Mouse (Mus musculus): ENCODE data around the gene Abl2.

DNA sequence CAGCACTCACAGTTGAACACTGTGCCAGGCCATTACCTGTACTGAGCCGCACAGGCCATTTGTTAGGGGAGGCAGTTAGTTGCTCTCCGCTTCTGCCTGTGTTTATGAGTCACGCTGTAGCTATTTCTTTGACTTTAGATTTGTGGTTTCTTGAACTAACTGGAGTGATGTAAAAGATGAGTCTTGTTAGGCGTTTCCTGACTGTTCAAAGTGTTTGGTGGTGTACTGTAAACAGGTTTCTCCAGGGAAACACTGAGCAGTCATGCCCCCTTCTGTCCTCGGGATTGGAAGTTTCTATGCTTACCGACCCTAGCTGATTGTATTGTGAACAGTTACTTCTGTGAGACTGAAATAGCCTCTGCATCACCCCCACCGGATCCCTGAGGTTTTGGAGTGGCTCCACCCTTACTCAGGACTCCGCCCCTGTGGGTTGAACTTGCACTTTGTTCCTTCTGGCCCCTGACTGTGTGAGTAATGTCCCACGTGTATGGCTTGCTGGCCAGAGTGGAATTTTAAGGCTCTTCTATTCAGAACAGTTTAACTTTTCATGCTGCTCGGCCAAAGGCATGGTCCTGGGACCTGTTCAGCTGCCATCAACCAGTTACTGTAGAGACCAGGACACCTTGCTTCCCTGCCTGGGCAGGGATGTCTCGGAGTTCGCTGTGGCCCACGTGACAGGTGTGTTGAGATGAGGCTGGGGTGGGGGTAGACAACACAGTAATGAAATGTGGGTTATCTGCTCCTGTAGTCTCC, 57.0 kb downstream of the Abl2 start:
- TF ChIP-seq CTCF (IDR thresholded peaks at IDR 0.05; ENCODE audit: low read depth, low read length) = no peak
- TF ChIP-seq POLR2A (IDR thresholded peaks at IDR 0.05; ENCODE audit: extremely low read depth, insufficient read depth, low read length) = no peak

All from liver, adult 2 months (tissue).